Mouse (Mus musculus) lung, postnatal 10 days (tissue): ENCODE data around the gene Pygb.
A peak's percentile ranks its signal among the peaks of the same experiment; 100 is the strongest.

Experiments used
- DNase-seq: peaks from one replicate; pipeline ENCODE4 v3.0.0; 2021

The Pygb gene

DNA sequence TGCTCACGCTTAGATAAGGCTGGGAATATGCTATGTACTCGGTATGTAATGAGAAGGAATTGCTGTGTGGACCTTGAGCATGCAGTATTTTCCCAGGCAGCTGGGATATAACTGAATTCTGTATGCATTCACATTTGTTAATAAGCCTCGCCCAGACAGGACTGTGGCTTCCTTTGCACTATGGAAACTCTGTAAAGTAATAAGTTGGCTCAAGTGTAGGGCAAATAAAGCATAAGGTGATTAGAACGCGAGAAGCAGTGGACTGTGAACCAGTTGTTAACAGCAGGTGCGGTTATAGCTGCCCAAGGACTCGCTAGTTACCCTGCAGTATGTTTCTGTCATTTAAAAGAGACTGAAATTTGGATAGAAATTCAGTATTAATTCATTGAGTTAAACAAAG is 11.5 kb downstream of the Pygb start:
- DNase-seq: no peak

DNA sequence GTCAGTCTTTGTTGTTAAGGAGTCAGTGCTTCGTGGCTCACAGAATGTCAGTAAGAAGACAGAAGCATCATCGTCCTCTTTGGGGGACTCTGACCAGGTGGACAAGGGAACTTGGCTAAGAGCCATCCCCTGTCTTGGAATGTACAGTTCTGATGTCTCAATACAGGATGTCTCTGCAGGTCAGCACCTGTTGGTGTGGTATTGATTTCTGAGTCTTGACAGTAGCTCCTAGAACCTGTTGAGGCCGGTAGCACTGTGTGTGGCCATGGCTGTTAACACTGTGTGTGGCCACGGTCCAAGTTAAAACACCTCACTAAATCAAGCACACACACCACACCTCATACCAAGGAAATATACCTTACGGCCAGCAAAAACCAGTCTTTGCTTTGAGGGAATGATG is 14.1 kb downstream of the Pygb start:
- DNase-seq: no peak

DNA sequence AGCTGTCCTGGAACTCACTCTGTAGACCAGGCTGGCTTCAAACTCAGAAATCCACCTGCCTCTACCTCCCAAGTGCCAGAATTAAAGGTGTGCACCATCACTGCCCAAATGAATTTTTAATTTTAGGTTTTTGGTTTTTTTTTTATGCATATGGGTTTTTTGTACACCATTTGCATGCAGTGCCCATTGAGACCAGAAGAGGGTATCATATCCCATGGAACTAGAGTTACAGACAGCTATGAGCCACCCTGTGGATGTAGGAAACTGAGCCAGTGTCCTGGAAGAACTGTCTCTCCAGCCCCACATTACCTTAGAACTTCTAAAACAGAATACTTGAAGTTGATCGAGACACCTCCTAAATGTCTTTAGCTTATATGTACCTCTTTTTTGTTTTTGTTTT is 16.5 kb downstream of the Pygb start:
- peak; percentile 42 for DNase-seq

DNA sequence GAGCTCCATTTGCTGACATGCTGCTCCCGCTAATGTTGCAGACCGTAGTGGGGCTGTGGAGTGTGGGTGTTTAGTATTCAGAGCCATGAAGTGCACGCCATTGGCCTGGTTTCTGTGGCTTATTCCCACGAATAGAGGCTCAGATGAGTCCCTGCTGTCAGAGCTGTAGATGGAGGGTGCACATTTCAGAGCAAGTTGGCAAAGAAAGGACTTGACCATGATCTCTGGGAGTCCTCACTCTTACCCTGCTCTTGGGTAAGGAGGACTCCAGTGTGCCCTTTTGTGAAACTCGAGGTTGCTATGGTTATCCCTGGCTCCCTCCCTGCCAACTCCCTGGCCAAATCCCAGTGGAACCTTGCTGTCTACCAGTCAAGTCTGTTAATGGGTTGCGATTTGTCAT is 21.8 kb downstream of the Pygb start:
- DNase-seq: no peak

DNA sequence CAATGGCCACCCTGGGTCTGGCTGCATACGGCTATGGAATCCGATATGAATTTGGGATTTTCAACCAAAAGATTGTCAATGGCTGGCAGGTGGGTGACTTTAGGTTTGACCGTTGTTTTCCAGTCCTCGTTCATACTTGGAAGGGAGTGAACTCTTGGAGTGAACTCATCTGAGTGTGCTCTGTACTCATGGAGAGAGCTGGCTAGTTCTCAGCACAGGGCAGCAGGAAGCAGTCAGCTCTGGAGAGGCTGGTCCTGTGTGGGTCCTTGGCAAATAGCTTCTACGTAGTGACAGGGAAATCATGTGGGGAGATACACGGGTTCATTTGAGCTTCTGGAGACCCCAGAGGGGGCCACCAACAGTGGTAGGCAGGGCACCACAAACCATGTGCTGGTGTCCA is 22.3 kb downstream of the Pygb start:
- DNase-seq: no peak

DNA sequence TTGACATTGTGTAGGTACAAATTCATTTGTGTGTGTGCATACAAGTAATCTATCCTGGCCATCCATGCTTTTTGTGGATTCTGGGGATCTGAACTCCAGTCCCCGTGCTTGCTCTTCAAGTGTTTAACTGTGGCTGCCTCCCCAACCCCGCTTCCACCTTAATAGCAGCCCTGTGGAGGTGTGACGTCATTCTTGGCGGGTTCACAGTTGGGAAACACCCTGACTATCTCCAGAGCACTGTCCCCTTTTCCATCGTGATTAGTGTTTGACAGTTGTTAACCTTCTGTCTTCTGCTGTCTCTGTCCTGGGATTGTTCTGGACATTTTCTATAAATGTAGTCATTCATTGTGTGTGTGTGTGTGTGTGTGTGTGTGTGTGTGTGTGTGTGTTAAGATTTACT is 24.1 kb downstream of the Pygb start:
- DNase-seq: no peak

DNA sequence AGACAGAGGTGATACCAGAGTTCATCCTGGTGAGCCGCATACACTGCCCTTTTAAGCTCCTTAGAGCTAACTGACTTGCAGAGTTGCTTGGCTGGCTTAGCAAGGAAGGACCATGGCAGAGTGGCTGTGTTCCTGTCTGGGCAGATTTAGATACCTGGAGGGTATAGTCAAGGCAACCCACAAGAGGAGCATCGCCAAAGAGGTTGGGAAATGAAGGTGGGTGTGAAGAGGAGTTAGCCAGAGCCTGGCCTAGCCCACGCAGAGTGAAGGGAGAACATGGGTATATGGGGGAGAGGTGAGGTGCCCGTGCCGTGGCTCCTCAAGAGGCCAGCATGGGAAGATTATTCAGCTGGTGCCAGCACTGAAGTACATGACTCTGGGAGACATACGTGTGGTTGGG is 26.3 kb downstream of the Pygb start:
- no peak for DNase-seq

DNA sequence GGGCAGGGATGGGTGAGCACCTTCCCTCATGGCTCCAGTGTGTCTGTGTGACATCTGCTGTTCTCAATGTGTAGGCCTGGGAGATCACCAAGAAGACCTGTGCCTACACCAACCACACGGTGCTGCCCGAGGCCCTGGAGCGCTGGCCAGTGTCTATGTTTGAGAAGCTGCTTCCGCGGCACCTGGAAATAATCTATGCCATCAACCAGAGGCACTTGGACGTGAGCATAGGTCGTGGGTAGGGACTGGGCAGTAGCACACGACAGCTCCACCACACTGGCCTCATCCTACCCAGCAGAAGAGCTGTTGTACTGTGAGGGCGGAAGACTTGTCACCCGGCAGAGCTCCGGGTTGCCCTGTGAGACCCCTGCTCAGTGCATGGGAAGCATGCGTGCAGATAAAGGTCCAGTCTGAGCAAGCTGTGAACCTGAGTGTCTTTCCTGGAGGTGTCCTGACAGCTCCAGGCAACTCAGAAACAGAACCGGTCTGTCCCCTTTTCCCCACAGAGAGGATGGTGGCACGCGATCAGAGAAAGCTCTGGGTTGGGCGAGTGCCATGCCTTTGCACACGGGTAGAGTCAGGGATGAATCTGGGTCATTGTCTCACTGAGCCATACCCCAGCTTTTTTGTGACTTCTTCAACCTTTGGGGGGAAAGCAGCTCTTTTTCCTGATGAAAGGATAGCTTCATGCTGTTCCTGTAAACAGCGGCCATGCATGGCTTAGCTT is 30.3 kb downstream of the Pygb start:
- no peak for DNase-seq

DNA sequence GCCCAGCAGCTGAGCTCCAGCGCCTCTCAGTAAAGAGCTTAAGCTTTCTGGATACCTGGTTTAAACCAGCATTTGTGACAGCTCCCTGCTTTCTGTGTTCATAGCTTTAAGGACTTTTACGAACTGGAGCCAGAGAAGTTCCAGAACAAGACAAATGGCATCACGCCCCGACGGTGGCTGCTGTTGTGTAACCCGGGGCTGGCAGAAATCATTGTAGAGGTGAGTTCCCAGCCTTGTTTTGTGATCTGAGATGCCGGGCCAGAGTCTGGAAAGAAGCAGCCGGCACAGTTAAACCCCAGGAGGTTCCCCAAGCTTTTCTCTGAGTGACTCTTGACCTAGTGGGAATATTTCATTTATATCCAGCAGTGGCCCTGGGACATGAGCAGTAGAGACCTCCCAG is 32.2 kb downstream of the Pygb start:
- no peak for DNase-seq

DNA sequence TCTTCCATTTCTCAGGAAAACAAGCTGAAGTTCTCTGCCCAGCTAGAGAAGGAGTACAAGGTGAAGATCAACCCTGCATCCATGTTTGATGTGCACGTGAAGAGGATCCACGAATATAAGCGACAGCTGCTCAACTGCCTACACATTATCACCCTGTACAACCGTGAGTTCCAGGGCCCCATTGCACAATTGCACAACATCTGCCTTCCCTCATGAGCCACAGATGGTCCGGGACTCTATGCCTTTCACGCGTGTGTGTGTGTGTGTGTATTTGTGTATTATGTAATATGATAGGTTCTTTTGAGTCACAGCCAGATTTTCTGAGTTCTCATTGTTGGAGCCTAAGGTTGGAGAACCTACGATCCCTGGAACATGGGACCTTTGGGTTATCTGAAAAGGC is 34.2 kb downstream of the Pygb start:
- DNase-seq: no peak

DNA sequence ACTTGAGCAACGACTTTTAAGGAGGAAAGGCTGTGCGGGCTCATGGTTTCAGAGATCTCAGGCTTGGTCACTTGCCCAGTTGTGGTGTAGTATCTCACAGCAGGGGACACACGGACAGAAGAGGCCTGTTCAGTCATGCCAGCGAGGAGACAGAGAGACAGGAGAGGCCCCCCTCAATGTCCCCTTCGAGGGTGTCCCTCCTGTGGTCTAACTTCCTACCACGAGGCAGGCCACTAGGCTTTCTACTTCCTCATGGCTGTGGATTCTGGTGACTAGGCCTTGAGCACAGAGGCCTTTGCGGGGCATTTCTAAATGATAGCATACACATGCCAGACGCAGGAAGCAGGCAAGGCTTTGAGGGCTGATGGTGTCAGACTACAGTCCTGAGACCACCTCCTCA is 36.5 kb downstream of the Pygb start:
- no peak for DNase-seq

DNA sequence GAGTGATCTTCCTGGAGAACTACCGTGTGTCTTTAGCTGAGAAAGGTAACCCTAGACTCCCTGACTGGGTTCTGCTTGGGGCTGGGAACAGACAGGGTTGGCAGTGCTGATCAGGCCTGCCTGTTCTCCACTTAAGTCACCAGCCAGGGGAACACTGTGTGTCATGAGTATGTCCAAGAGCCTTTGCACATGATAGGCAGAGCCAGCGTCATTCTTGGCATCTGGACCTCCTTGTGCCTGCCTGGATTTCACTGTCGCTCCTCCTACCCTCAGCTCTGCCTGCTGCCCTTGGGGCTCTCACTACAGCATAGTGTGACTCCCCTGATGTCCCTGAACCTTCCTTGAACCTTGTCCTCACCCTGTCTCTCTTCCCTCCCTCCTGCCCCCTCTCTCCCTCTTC is 39.9 kb downstream of the Pygb start:
- DNase-seq: no peak

DNA sequence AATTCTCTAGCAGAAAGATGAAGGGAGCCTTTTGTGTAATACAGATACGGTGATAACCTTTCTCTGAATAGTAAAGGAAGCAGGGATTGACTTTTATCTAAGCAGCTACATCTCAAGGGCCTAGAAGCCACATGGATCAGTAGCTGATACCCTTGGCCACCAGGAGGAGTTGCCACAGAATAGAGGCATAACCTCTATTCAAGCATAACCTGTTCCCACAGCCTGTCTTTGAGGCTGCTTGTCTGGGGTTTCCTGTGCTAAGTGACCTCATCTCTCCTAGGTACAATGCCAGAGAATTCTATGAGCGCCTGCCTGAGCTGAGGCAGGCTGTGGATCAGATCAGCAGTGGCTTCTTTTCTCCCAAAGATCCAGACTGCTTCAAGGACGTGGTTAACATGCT is 41.6 kb downstream of the Pygb start:
- DNase-seq: no peak

DNA sequence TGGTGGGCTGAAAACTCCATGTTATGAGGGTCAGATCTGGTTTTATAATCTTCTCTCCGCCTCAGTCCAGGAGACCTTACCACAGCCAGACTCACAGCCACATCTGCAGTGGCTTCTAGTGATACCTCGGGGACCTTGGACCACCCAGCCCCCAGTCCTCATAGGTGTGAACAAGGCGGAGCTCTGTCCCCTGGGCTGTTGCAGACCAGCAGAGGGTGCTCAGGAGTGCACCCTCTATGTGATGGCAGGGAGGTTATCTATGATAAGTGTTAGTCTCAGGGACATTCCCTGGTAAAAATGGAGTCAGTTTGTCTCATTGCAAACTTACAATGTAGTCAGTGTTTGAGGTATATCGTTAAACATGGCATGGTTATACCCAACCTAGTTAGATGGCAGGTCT is 42.1 kb downstream of the Pygb start:
- DNase-seq: no peak

DNA sequence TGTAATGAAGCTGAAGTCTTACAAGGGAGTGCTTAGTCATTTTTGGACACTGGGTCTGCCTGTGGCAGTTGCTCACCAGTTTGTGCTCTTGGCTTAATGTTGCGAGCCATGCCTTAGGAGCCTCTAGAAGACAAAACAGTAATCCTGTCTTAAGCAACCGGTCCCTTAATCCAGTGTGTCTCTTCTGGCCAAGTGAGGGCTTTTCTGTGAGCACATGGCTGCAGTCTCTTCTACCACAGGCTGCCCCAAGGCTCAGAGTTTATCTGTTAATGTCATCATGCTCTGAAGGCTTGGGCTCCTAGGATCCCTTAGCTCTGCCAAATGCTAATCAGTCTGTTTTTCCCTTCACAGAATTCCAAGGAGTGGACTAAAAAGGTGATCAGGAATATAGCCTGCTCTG is 43.5 kb downstream of the Pygb start:
- DNase-seq: no peak

DNA sequence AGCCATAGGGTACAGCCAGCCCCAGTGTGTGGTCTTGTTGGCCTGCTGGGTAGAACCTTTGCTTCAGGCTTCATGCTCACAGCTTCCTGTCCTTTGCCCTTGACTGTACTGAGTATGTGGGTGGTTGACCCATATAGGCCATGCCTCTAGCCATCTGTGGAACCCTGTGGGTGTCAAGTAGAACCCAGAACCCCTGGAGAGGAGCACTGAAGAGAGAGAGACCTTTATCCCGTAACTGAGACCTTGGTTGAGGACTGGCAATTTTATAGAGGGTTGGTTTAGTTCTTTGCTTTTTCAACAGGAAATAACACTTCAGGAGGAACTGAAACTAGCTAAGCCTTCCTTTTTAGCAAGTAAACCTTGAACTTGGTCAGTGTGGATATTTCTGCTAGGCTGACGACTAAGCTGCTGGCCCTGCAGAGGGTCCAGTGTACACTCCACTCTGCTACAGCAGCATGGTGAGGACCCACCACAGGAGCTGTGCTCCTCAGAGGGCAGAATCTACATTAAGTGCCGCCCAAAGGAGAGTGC is 44.4 kb downstream of the Pygb start:
- DNase-seq: no peak

DNA sequence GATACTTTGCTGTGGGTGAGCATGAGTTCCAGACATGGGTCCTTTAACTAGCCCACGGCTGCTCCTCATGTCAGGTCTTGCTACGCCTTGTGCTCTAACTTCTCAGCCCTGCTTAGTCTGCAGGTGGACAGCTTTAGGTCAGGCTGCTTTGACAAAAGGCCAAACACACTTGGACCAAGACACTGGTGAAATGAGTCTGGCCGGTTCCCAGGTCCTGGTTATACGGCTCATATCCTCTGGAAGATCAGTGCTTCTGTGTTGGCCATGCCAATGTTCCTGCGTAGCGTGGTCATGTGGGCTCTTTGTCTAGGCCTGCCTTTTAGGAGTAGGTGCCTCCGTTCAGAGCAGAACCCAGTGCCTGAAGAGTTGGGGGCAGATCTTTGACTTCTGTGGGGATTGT is 45.5 kb downstream of the Pygb start:
- no peak for DNase-seq

DNA sequence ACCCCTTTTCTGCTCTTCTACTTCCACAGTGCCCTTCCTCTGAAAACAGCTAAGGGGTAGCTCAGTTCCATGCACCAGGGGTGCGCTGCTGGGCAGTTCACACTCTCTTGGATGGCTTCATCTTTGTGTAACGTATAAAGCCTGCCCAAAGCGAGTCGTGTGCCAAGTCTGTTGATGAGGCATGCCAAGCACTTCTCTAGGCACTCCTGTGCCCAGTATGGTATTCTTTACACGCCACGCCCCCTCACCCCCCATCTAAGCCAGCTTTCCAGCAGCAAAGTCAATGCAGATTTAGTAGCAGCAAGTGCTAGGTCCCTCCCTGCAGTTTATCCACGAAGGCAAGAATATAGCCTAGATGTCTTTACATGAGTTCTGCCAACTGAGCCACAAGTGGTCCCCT is 48.1 kb downstream of the Pygb start:
- DNase-seq: no peak

DNA sequence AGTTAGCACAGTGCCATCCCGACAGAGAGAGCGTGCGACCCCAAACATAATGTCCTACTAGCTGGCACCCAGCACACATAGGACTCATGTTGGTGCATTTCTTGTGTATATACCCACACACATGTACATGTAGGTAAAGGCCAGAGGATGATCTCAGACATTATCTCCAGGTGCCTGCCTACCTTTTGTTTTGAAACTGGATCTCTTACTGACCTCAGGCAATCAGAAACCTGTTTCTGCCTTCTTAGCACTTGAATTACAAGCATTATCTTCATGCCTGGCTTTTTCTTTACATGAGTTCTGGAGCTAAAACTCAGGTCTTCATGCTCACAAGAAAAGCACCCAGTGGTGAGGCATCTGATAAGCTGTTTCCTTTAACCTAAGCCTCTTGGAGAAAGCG is 49.4 kb downstream of the Pygb start:
- no peak for DNase-seq

DNA sequence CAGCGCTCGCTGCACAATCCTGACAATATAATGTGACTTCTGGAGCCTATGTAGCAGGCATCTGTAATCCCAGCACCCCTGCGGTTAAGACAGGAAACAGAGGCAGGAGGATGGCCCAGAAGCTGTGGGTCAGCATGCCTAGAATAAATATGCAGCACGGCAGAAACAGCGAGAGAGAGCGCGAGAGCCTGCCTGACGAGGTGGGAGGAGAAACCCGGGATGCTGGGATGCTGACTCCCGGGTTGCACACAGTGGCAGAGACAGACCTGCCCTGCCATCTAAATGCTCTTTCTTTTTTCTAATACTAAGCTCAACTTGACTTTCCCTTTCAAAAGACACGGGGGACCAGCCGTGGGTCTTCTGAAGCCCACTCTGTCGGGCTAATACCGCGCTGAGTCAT is 50.4 kb downstream of the Pygb start:
- no peak for DNase-seq

DNA sequence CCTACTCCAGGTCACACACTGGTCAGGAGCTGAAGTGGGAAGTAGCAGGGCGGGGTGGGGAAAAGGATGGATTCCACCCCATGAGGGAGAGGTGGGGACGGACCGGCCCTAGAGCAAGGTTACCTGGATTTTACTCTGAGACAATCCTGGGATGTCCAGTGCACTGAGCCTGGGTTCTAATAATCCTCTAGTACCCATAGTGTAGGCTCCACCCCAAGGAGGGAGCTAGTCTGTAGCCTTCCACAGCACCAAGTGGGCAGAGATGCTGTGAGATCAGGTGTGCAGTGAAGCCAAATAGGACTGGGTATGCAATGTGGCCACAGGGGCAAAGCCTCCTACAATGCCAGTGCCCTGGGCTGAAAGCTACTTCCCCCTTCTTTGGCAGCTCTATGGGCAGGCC is 51.2 kb downstream of the Pygb start:
- DNase-seq: no peak

DNA sequence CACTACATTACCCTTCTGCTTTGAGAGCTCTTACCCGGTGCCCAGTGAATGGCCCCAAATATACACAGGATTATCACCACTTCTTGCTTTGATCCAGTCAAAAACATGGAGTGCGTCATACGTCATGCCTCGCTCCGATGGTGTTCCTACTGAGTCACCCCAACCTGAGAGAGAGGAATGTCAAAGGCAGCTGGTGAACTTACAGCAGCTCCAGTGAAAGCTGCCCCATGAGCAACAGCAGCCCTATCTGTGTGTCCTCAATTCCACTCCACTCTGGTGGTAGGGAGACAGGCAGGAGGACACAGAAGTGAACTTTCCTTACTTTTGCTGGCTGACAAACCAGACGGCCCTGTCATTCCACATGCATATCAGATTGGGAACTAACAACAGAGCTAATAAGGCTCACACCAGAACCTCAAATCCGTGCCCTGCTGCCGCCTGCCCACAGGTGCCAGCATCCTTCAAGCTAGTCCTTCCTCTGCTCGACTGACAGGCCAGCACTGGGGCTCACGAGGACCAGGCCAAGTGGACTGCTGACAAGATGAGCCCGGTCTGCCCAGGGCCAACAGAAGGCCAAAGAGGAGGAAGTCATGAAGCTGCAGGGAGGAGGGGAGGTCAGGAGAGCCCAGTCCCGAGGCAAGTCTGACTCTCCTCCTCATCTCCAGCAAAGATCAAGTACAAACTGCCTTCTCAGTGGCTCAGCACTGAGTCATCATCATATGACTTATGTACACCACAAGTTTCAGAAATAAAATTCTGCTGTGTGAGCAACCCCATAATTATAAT is 53.3 kb downstream of the Pygb start:
- no peak for DNase-seq

DNA sequence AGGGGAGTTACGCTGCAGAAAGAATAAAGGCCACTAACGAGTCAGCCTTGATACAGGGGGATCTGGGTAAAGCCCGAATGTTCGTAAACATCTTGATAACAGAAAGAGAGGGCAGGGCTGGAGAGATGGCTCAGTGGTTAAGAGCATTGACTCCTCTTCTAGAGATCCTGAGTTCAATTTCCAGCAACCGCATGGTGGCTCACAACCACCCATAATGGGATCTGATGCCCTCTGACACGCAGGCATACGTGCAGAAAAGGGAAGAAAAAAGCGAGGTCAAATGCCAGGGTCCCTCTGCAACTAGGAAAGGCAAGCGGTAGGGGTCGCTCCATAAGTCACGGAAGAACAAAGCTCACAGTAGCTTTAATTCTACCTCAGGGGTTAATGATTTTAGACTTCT is 54.6 kb downstream of the Pygb start:
- no peak for DNase-seq

DNA sequence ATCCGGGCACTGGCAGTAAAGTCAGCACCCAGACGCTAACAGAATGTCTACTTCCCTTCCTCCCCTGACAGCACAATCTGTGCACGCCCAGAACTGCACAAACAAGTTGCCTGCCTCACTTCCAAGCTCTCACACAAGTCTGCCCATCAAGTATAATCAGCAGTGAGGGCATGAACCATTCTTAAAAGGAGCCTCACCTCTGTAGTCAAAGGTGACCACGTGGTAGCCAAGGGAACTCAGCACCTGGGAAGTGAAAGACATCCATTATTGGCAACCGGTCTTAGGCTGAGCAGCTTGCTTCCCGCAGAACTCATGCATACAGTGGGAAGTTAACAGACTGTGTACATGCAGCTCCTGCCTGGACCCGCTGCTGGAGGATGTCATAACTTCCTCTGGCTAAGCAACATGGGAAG is 55.5 kb downstream of the Pygb start:
- no peak for DNase-seq

DNA sequence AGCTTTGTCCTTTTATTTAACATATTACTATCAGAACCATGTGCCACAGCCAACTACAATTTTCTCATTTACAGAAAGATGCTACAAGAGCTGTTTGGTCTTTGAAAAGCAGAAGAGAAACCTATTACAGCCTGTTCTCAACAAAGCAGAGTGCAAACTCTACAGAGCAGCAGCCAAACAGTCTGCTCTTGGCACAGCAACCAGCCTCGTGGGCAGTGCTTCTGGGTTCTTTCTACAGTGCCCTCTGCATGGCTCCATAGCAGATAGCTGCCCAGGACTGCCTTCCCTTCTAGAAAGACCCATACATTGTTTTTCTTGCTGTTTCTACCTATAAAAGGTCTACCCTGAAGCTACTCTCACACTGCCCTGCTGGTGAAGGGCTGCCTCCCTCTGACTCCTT is 58.3 kb downstream of the Pygb start:
- no peak for DNase-seq
